Mouse (Mus musculus) frontal cortex, postnatal 36 days (tissue): ENCODE measurements at regions not wholly inside any gene's neighbourhood (a gene's known extent, or its start where the extent isn't known, plus 50 kb on each side); places are given as distances from the start of the nearest gene placed in this dataset.
A peak's percentile ranks its signal among the peaks of the same experiment; 100 is the strongest.

Experiments
- DNase-seq, 2 experiments: peaks; one replicate each; pipeline ENCODE4 v3.0.0; 2022; ENCODE audit warnings: low spot score in 2 of 2

GRCm38 (mm10) chr13:14898495-14898894 lies 268.5 kb downstream of the AW209491 start:
- DNase-seq = peak in 1 of 2 experiments; percentile 8

GRCm38 (mm10) chr13:14930137-14930785 lies 300.3 kb downstream of the AW209491 start:
- DNase-seq = no peak

GRCm38 (mm10) chr13:14966187-14966726 lies 336.3 kb downstream of the AW209491 start:
- DNase-seq = no peak

DNA sequence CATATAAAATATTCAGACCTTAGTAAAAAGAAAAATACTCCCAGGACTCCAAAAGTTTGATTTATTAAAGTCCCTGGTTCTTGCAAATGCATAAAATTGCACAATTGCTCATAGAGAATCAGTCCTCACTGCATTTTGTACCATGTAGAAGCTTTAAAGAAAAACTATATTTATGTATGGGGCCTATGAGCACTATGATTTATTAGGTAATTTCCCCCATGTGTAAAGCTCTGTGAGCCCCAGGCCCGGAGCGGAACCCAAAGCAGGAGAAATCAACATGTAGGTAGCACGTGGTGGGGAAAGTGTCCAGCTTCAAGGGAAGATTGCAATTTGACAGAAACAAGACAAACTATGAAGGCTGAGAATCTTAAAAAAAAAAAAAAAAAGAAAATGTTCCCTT lies 372.7 kb downstream of the AW209491 start:
- no peak for DNase-seq

- DNase-seq = no peak
Measured at GRCm38 (mm10) chr13:15011638-15012037, 381.7 kb downstream of the AW209491 start.

GRCm38 (mm10) chr13:15018811-15019745 lies 389.1 kb downstream of the AW209491 start:
- DNase-seq = no peak

DNA sequence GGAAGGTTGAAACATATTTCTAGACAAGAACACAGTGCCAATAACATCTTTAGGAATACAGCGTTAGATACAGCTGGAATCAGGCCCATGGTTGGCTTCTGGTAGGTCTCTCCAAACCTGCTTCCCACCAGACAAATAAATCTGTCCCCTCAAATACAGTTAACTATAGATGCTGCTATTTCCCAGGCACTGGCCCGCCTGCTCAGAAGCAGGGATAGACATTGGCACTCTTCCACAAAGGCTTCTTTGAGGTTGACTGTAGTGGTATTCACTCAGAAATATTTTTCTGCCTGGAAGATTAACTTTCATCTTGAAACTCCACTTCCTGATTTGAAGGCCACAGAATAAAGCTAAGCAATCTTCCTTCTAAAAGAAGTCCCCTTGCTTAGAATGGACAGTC lies 396.6 kb downstream of the AW209491 start:
- DNase-seq = no peak

DNA sequence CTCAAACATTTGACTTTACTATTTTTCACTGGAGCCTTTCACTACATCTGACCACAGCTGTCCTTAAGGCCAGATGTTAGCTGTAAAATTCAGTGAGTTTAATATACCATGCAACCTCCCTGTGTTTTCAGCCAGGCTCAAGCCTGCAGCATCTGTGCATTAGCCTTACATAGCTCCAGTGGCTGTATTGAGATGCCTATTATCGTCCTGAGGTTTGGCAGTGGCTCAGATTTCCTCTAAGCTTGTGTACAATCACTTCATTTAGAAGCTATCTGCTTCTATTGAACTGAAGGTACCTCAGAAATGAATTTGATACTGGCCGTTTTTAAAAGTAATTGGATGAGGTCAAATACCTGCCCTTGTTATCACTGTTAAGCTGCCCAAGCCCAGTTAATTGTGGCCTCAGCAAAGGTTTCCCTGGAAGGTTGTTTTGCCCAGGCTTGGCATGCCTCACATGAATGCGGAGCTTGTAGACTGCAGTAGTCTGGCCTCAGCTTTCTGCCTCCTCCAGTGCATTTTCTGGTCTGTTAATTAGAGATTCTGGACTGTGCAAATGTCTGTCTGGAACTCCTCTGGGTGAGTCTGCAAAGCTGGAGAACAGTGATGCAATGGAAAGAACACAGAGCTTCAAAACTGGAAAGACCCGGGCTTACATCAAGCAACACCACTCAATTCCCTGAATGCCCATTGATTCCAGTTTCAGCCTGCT lies 410.2 kb upstream of the Gli3 start:
- no peak for DNase-seq

GRCm38 (mm10) chr13:15054705-15055104 lies 408.3 kb upstream of the Gli3 start:
- no peak for DNase-seq

DNA sequence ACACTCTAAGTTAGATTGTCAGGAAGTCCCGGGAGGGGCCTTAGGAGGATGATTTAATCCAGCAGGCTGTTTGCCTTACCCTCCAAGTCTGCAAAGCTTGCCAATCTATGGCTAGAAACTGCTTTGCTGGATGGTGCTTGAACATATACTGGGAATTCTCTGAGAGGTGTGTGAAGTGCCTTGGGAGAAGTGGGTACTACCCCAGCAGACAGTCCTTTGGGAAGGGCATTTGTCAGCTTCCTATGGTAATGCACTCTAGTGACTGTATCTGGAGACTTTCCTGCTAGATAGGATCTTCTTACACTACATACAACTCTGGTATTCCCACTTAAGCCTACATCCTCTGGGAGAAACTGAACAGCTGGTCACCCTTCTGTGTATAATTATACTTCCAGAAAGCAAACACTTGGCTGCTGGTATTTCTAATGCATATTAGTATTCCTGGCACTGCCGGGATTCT lies 384.4 kb upstream of the Gli3 start:
- DNase-seq = peak in 1 of 2 experiments; percentile 1

- no peak for DNase-seq
Measured at GRCm38 (mm10) chr13:15079148-15079547, 383.9 kb upstream of the Gli3 start.

DNA sequence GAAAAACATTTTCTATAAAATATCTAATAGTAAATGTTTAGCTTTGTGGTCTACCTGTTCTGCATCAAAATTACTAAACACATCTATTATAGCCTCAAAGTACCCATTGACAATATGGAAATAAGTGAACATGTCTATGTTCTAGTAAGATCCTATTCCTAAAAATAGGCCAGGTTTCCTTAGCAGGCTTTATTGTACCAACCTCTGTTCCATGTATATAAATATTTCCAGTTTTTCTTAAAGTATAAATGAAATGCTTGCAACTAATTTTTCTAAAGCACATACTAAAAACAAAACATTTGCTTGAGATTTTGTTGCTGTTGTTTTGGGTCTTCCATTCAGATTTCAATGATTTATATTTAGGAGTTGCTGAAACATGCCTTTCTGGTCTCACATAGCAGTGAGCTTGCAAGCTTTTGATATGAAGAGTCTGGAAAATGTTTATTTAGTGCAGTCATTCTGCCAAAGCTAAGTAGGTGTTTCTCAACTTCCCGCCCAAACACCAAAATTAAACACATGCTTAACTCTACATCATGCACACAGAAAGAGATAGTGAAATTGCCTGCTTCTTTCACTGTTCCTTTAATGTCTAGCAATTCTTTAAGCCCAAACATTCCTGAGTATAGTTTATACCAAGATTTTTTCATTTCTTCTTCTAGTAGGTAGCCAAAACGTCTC lies 380.6 kb upstream of the Gli3 start:
- peak in 1 of 2 experiments; percentile 3 for DNase-seq

DNA sequence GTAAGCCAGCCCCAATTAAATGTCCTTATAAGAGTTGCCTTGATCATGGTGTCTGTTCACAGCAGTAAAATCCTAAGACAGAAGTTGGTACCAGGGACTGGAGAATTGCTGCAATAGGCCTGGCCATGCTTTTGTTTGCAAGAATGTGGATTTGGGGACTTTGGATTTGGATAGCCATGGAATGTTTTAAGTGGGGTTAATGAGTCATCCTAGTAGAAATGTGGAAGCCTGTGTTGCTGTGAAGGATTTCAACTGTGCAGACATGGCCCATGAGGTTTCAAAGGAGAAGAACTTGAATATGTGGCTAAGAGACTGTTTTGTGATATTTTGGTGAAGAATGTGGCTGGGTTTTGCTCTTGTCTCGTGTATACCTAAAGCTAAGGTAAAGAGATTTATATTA lies 368.2 kb upstream of the Gli3 start:
- no peak for DNase-seq

- DNase-seq = no peak
Measured at GRCm38 (mm10) chr13:15107753-15108305, 355.2 kb upstream of the Gli3 start.

DNA sequence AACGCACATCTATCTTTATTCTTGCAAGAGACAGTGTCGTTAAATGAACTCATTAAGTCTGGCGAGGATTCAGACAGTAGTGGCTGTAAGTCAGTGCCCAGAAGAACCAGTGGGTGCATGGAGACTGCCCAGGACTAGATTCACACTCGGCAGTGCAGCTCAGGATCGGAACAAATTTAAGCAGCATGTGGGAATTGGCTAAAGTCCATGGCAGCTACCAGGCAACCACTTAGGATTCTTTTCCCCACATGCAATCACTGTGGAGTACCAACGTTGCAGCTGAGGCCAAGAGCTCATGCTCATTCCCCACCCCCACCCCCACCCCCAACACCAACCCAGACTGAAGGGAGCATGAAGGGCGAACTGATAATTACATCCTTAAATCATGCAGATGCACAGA lies 349.7 kb upstream of the Gli3 start:
- peak in 1 of 2 experiments; percentile 5 for DNase-seq

DNA sequence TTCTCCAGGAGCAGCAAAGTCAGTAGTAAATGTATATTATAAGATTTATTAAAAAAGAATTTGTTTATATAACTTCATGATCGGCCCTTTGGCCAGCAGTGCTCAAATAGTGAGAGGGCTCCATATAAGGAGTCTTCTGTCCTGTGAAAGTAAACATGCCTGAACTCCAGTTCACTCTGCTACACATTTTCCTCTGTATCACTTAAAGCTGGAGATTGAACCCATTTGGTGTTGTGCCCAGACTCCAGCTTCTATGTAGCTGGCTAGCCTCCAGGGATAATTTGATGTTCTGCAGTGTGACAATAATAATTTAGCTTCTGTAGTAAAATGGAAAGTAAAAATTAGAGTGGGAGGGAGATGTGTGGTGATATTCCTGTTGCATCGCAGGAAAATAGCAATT lies 332.8 kb upstream of the Gli3 start:
- DNase-seq = peak; percentile 4 to 54

DNA sequence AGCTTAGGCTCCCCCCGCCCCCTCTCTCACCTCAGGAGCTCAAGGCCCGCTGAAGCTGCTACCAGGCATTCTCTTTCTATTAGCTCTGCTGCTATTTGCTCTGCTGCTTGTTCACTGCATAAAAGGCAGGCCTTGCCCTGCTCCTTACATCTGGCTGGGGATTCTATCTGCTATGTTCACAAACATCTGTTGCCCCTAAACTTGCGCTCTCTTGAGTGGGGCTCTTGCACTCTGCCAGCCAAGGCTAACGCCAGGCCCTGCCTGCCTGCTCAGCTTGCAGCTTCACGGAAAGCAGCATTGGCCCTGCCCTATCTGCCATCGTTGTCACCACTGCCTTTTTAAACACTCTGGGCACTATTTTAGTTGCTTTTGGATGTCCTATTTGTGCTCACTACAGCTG lies 316.9 kb upstream of the Gli3 start:
- no peak for DNase-seq

- no peak for DNase-seq
Measured at GRCm38 (mm10) chr13:15180898-15181297, 282.1 kb upstream of the Gli3 start.

GRCm38 (mm10) chr13:15211635-15212352 lies 251.2 kb upstream of the Gli3 start:
- DNase-seq = no peak

GRCm38 (mm10) chr13:15212353-15212850 lies 250.6 kb upstream of the Gli3 start:
- DNase-seq = peak in 1 of 2 experiments; percentile 1
